Mouse (Mus musculus): ENCODE results near the gene 1700019N19Rik.

DNA sequence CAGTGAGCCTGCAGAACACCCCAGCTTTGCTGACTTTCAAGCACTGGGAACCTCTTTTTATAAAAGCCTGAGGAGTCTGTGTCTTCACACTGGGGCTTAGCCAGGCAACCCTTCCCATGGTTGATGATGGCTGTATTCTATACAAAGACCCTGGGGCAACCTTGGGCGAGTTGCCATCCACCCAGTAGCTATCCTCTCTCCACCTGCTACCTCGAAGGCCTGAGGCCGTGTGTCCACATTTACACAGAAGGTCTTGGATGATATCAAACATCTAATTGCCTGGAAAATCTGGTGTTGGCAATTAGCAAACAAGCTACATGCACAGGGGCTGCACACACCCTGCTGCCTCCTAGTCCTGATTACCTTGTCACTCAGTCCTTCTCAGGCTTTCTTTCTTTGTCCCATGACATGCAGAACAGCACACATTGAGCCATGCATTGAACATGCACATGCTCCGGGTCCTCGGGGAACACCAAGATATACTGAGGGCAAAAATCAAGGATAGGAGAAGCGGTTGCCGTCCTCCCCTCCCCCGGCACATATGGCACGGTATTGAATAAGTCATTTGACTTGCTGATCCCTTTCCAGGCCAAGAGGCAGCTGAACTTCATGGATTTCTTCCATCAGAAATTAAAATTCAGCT lies 37.1 kb upstream of the 1700019N19Rik start:
- TF ChIP-seq CTCF (IDR thresholded peaks at IDR 0.05; ENCODE audit: extremely low read depth, insufficient read length, insufficient replicate concordance, low read depth, low read length) = no peak
- no peak for TF ChIP-seq POLR2A (IDR thresholded peaks at IDR 0.05; ENCODE audit: low read depth, low read length)
